Mouse (Mus musculus) small intestine, adult 2 months (tissue): ENCODE data around the gene Eif3d.

Experiments
- CTCF ChIP-seq: fragments of 200-500 bp; IDR thresholded peaks from 2 replicates; pipeline ENCODE4 v1.5.1; 2012; ENCODE audit warnings: low read depth, mild to moderate bottlenecking, control low read depth, inconsistent platforms, low read length, moderate library complexity, mixed read lengths; ENCODE audit not compliant: insufficient replicate concordance, insufficient read length; ENCODE audit errors: extremely low read depth
- POLR2A ChIP-seq: fragments of 200-500 bp; IDR thresholded peaks from 2 replicates; pipeline ENCODE4 v1.6.1; 2012; ENCODE audit warnings: low read depth, mild to moderate bottlenecking, control low read depth, inconsistent platforms, low read length, moderate library complexity

- TF ChIP-seq CTCF (no peak), POLR2A (no peak)
Observed at GRCm38 (mm10) chr15:78001400-78001799, 30.8 kb upstream of the Eif3d start.
